Mouse (Mus musculus): ENCODE results near the gene Ski.
A peak's percentile ranks its signal among the peaks of the same experiment; 100 is the strongest.
"Not testable (repeated sequence)": the region's sequence is repeated elsewhere in the genome, so short reads cannot be mapped to it uniquely, and the experiment has no call there.

Gene Ski

GRCm38 (mm10) chr4:155222552-155222840, at the start of gene Ski:
TSS of gene Ski (minus strand) at chr4:155222592.
- DNase-seq (ENCODE audit: low spot score in 2 of 2) = no peak

- peak; percentile 17 to 29 for DNase-seq (ENCODE audit: low spot score in 2 of 2)
Observed at GRCm38 (mm10) chr4:155268382-155268781, 46.0 kb upstream of the Ski start.

GRCm38 (mm10) chr4:155267639-155268175, 45.3 kb upstream of the Ski start:
- DNase-seq (ENCODE audit: low spot score in 2 of 2) = no peak

GRCm38 (mm10) chr4:155267047-155267543, 44.7 kb upstream of the Ski start:
- DNase-seq (ENCODE audit: low spot score in 2 of 2) = no peak

GRCm38 (mm10) chr4:155264521-155265321, 42.3 kb upstream of the Ski start:
- no peak for DNase-seq (ENCODE audit: low spot score in 2 of 2)

- DNase-seq (ENCODE audit: low spot score in 2 of 2) = no peak
Observed at GRCm38 (mm10) chr4:155252253-155252652, 29.9 kb upstream of the Ski start.

- no peak for DNase-seq (ENCODE audit: low spot score in 2 of 2)
Observed at GRCm38 (mm10) chr4:155251147-155251546, 28.8 kb upstream of the Ski start.

- DNase-seq (ENCODE audit: low spot score in 2 of 2) = peak; percentile 8 to 11
Observed at GRCm38 (mm10) chr4:155250361-155251117, 28.1 kb upstream of the Ski start.

- peak; percentile 81 to 84 for DNase-seq (ENCODE audit: low spot score in 2 of 2)
Observed at GRCm38 (mm10) chr4:155249648-155250351, 27.4 kb upstream of the Ski start, which contains the start of gene Faap20. TSS of gene Faap20 (plus strand) at chr4:155249802.

- peak; percentile 90 to 93 for DNase-seq (ENCODE audit: low spot score in 2 of 2)
Observed at GRCm38 (mm10) chr4:155249257-155249647, 26.9 kb upstream of the Ski start.

- not testable (repeated sequence) for DNase-seq (ENCODE audit: low spot score in 2 of 2)
Observed at GRCm38 (mm10) chr4:155248054-155248453, 25.7 kb upstream of the Ski start.

- DNase-seq (ENCODE audit: low spot score in 2 of 2) = no peak
Observed at GRCm38 (mm10) chr4:155246691-155247105, 24.3 kb upstream of the Ski start.

GRCm38 (mm10) chr4:155245770-155246492, 23.5 kb upstream of the Ski start:
- no peak for DNase-seq (ENCODE audit: low spot score in 2 of 2)

- no peak for DNase-seq (ENCODE audit: low spot score in 2 of 2)
Observed at GRCm38 (mm10) chr4:155243233-155243632, 20.8 kb upstream of the Ski start.

GRCm38 (mm10) chr4:155242292-155242691, 19.9 kb upstream of the Ski start:
- DNase-seq (ENCODE audit: low spot score in 2 of 2) = no peak

- DNase-seq (ENCODE audit: low spot score in 2 of 2) = no peak
Observed at GRCm38 (mm10) chr4:155241789-155242188, 19.4 kb upstream of the Ski start.

GRCm38 (mm10) chr4:155239494-155239893, 17.1 kb upstream of the Ski start:
- DNase-seq (ENCODE audit: low spot score in 2 of 2) = no peak

- no peak for DNase-seq (ENCODE audit: low spot score in 2 of 2)
Observed at GRCm38 (mm10) chr4:155238276-155238675, 15.9 kb upstream of the Ski start.

- peak; percentile 73 to 78 for DNase-seq (ENCODE audit: low spot score in 2 of 2)
Observed at GRCm38 (mm10) chr4:155236737-155237385, 14.5 kb upstream of the Ski start.

GRCm38 (mm10) chr4:155235311-155236119, 13.1 kb upstream of the Ski start:
- DNase-seq (ENCODE audit: low spot score in 2 of 2) = peak; percentile 28 to 46

Measured in spleen, postnatal 36 days (tissue).